Mouse (Mus musculus): ENCODE measurements around the gene Iqcd. TPM values are rescaled to one million over a fixed set of nuclear protein-coding genes. Genes with fewer than 3 reads are reported as not detected.

The Iqcd gene
- polyA plus RNA-seq, 1 experiment from 2014 or later: 0.69 TPM

DNA sequence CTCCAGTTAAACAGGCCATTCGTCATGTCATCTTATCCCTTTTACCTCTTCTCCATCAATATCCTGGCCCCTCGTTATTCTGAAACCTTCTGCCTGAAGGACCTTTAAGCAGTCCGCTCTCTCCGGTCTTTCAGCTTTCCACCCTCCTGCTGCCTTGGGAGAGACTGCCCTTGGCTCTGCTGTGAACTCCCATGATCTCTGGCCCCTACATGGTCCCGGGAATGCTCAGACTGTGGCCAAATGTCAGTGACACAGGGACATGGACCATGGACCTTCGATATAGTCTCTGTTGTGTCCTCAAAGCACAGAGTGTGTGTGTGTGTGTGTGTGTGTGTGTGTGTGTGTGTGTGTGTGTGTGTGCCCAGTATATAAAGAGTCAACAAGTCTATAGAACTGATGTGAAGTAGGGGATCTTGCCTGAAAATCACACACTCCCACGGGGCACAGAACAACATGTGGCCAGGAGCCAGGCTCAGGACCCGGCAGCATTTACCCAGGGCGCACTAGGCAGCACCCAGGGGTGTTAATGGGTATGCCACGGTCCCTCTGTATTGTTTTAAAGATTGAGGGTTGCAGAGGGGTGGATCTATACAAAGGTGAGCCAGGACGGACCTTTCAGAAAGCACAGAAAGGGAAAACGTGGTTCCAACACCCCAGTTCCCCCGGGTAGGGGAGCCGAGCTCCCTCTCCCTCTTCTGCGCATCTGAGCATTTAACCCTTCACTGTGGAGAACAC, 23.5 kb upstream of the Iqcd start:
- no peak for ATAC-seq (ENCODE audit: insufficient read depth, low FRiP score, low read depth)
- peak overlapping the region; percentile 77 for H3K27ac ChIP-seq
- WGBS: 43% methylated on average over 15 of the region's 15 CpGs
- H3K27me3 ChIP-seq (replicated peaks): no peaks in the 10 kb centered on the region
- no peaks in the 10 kb centered on the region for H3K9me3 ChIP-seq
- H3K4me2 ChIP-seq: no peak overlapping the region
- no peak overlapping the region for H3K4me3 ChIP-seq (replicated peaks)
- H3K4me1 ChIP-seq: peaks cover 79% of the 10 kb centered on the region
- no peaks in the 10 kb centered on the region for H3K36me3 ChIP-seq
- H3K9ac ChIP-seq: no peak overlapping the region

DNA sequence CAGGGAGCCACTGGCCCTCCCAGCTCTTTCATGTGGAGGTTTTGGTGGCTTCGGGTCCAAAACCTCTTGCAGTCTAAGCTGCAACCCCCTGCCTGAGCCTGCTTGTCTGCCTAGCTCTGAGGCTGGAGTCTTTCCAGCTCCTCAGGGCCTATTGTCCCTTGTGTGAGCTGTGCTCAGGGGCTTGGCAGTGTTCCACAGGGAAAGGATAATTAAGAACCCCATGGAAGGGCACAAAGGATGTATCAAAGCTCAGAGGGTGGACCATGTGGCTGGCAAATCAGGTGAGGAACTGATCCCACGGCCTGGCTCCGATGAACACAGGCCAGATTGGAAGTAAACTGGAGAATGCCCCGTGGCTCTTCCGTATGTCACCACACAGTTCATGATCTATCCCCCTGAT, 22.7 kb upstream of the Iqcd start:
- Histone ChIP-seq H3K36me3 (no peaks in the 10 kb centered on the region), H3K4me2 (no peak overlapping the region), H3K9me3 (no peaks in the 10 kb centered on the region), H3K27ac (peak overlapping the region; percentile 77), H3K9ac (no peak overlapping the region), H3K27me3 (replicated peaks) (no peaks in the 10 kb centered on the region), H3K4me3 (replicated peaks) (no peak overlapping the region), H3K4me1 (peaks cover 80% of the 10 kb centered on the region)
- WGBS: 62% methylated on average over 5 of the region's 5 CpGs
- ATAC-seq (ENCODE audit: insufficient read depth, low FRiP score, low read depth): no peak

DNA sequence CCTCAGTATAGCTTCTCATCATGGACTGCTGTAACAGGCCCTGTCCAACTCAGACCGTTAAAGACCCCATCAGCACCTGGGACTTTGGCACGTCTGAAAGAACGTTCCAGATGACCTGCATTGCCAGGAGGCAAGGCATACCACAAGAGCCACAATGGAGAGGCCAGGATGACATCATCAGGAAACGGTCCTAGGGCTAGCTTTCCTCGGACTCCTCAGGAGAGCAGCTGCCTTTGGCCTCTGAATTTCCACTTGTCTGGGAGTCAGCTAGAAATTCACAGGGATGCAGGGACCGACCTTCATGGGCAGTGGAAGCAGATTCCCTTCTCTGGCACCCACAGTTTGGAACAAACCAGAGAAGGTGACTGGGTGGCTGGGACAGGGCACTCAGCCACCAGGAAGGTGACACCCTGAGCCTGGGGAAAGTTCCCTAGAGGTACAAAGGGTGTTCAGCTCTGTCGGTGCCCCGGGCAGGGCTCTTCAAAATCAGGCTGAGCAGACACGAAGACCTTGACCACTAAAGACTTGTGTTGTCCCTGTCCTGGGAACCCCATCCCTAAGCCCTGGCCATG, 22.0 kb upstream of the Iqcd start:
- Histone ChIP-seq H3K4me3 (replicated peaks) (no peak overlapping the region), H3K36me3 (no peaks in the 10 kb centered on the region), H3K27ac (peak overlapping the region; percentile 77), H3K9ac (no peak overlapping the region), H3K4me2 (no peak overlapping the region), H3K9me3 (no peaks in the 10 kb centered on the region), H3K27me3 (replicated peaks) (no peaks in the 10 kb centered on the region), H3K4me1 (peaks cover 84% of the 10 kb centered on the region)
- 62% methylated on average over 9 of the region's 9 CpGs for WGBS
- no peak for ATAC-seq (ENCODE audit: insufficient read depth, low FRiP score, low read depth)

DNA sequence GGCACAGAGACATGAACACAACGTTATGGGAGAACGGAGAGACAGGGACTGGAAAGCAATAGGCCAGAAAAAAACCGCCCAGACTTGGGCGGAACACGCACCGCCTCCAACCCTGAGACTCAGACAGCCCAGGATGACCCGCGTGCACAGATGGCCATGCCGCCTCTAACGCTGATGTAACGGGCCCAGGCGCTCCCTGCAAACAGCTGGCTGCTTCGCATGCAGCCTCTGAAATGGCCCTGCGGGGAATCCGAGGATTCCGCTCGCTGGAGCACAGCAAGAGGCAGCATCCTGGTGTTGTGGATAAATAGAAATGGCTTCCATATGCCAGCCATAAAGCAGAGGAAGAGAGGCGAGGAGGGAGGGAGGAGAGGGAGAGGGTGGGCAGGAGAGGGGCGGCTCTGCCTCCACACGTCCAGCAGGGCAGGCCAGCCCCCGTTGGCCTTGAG, 21.5 kb upstream of the Iqcd start:
- 38% methylated on average over 21 of the region's 21 CpGs for WGBS
- peaks cover 85% of the 10 kb centered on the region for H3K4me1 ChIP-seq
- no peak overlapping the region for H3K4me3 ChIP-seq (replicated peaks)
- no peak for ATAC-seq (ENCODE audit: insufficient read depth, low FRiP score, low read depth)
- H3K4me2 ChIP-seq: no peak overlapping the region
- no peaks in the 10 kb centered on the region for H3K9me3 ChIP-seq
- no peaks in the 10 kb centered on the region for H3K36me3 ChIP-seq
- no peak overlapping the region for H3K9ac ChIP-seq
- peak overlapping the region; percentile 77 for H3K27ac ChIP-seq
- no peaks in the 10 kb centered on the region for H3K27me3 ChIP-seq (replicated peaks)

DNA sequence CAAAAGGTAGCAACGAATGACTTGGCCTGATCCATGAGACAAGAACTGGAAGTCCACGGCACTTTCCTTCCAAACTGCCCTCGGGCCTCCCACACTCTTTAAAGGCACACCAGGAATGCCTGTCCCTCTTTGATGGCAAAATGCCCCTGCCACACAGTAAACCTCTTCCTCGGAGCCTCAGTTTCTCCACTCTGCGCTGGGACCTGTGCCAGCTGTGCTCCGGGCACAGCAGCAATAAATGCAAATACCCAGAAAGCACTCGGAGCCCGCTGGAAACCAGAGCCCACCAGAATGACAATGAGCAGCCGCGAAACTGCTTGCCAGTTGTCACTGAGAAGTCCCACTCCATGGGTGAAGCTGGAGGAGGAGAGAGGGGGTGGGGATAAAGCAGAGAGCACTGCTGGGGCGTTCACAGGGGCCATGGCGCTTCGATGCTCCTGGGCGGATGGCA, 21.0 kb upstream of the Iqcd start:
- Histone ChIP-seq H3K27me3 (replicated peaks) (no peaks in the 10 kb centered on the region), H3K9ac (no peak overlapping the region), H3K4me2 (no peak overlapping the region), H3K36me3 (no peaks in the 10 kb centered on the region), H3K4me3 (replicated peaks) (no peak overlapping the region), H3K4me1 (peaks cover 85% of the 10 kb centered on the region), H3K9me3 (no peaks in the 10 kb centered on the region), H3K27ac (peak overlapping the region; percentile 77)
- WGBS: 63% methylated on average over 14 of the region's 14 CpGs
- ATAC-seq (ENCODE audit: insufficient read depth, low FRiP score, low read depth): no peak

DNA sequence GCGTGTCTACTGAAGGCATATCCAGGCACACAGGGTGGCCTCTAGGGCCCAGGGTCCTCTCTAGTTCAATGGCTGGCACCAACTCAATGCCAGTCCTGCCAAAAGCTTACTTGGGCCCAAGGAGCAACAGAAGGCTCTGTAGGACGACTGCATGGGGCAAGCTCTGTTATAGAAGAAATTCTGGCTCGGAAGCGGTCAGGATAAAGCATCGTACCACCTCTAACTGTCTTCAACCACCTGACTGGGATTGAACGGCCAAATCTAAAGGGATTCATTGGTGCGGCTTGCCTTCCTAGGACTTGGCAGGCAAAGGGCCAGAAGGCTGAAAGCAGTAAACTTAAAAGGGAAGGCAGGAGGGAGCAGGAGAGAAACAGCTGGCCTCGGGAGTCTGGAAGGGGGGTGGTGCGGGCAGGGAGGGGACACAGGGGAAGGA, 20.5 kb upstream of the Iqcd start:
- 46% methylated on average over 9 of the region's 9 CpGs for WGBS
- Histone ChIP-seq H3K4me2 (0 out of 2 replicates have a peak overlapping the region, but pooled peaks have one; percentile 2), H3K27ac (peak overlapping the region; percentile 77; the same call in 1 of the 2 replicates), H3K27me3 (replicated peaks) (no peaks in the 10 kb centered on the region), H3K9me3 (no peaks in the 10 kb centered on the region), H3K4me1 (peaks cover 80% of the 10 kb centered on the region), H3K36me3 (no peaks in the 10 kb centered on the region), H3K4me3 (replicated peaks) (no peak overlapping the region), H3K9ac (no peak overlapping the region)
- ATAC-seq (ENCODE audit: insufficient read depth, low FRiP score, low read depth): no peak

DNA sequence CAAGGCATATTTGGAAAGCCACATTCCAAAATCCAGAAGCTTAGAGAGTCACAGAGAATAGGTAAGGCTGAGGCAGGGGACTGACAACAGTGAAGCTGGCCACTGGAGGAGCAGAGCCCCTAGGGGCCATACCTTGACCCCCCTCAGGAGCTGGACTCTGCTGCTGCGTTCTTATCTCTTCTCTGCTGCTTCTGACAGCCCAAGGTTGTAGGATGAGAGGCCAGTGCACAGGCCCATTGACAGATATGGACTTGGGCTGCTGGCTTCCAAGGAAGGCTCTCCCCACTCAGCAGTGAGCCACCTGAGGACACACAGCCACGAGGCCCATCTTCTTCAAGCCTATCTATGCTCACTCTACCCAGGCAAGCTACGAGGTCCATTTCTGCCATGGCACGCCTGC, 19.9 kb upstream of the Iqcd start:
- no peak for ATAC-seq (ENCODE audit: insufficient read depth, low FRiP score, low read depth)
- H3K36me3 ChIP-seq: no peaks in the 10 kb centered on the region
- no peak overlapping the region for H3K4me2 ChIP-seq
- no peaks in the 10 kb centered on the region for H3K9me3 ChIP-seq
- H3K27ac ChIP-seq: 0 out of 2 replicates have a peak overlapping the region, but pooled peaks have one; percentile 77
- H3K9ac ChIP-seq: no peak overlapping the region
- no peak overlapping the region for H3K4me3 ChIP-seq (replicated peaks)
- H3K27me3 ChIP-seq (replicated peaks): no peaks in the 10 kb centered on the region
- peaks cover 75% of the 10 kb centered on the region for H3K4me1 ChIP-seq
- WGBS: 78% methylated on average over 4 of the region's 4 CpGs

DNA sequence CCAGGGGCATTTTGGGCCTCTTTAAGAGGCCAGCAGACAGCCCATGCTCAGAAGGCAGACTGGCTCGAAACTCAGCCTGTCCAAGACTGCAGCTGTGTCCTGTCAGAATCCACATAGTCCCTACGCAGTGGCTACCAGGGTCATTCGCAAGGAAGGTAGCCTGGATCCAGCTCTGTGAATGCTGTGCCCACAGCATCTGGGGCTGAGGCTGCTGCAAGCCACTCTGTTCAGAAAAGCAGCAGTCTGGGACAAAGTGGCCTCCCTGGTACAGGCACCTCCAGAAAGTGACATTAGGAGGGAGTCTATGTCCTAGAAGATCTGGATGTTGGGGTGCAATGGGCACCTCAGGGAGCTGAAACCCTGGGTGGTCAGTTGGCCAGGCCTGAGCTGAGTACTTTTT, 19.0 kb upstream of the Iqcd start:
- 70% methylated on average over 3 of the region's 3 CpGs for WGBS
- no peak overlapping the region for H3K4me3 ChIP-seq (replicated peaks)
- H3K4me2 ChIP-seq: no peak overlapping the region
- H3K9ac ChIP-seq: no peak overlapping the region
- no peaks in the 10 kb centered on the region for H3K27me3 ChIP-seq (replicated peaks)
- peaks cover 71% of the 10 kb centered on the region for H3K4me1 ChIP-seq
- no peaks in the 10 kb centered on the region for H3K9me3 ChIP-seq
- no peak for ATAC-seq (ENCODE audit: insufficient read depth, low FRiP score, low read depth)
- H3K27ac ChIP-seq: no peak overlapping the region
- no peaks in the 10 kb centered on the region for H3K36me3 ChIP-seq

DNA sequence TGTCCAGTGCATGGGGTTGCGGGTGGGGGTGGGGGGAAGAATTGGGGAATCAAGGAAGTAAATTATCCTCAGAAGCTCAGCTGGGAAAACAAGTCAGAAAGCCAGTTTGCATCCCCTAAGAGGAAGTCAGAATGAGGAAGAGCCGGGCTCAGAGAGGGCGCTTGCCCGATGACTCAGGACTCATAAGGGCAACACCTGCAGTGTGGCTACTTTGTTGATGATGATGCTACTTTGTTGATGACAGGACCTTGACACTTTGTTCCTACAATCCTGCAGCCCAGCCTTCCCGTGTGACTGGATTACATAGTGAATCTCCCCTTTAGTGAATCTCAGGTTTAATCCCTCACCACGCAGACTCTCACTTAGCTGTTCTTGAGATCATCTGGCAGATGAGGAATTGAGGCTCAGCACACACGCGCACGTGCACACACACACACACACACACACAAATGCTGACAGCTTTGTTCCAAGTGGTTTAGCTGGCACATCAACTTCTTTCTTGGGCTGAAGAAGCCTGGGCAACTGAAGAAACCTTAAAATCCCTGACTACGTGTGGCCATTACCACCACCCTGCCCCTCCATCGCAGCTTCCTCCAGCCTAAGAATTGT, 18.4 kb upstream of the Iqcd start:
- ATAC-seq (ENCODE audit: insufficient read depth, low FRiP score, low read depth): no peak
- no peak overlapping the region for H3K9ac ChIP-seq
- H3K36me3 ChIP-seq: no peaks in the 10 kb centered on the region
- H3K27ac ChIP-seq: peak overlapping the region; percentile 61; the same call in 1 of the 2 replicates
- 73% methylated on average over 11 of the region's 11 CpGs for WGBS
- peaks cover 65% of the 10 kb centered on the region for H3K4me1 ChIP-seq
- no peaks in the 10 kb centered on the region for H3K27me3 ChIP-seq (replicated peaks)
- no peaks in the 10 kb centered on the region for H3K9me3 ChIP-seq
- no peak overlapping the region for H3K4me3 ChIP-seq (replicated peaks)
- H3K4me2 ChIP-seq: no peak overlapping the region

DNA sequence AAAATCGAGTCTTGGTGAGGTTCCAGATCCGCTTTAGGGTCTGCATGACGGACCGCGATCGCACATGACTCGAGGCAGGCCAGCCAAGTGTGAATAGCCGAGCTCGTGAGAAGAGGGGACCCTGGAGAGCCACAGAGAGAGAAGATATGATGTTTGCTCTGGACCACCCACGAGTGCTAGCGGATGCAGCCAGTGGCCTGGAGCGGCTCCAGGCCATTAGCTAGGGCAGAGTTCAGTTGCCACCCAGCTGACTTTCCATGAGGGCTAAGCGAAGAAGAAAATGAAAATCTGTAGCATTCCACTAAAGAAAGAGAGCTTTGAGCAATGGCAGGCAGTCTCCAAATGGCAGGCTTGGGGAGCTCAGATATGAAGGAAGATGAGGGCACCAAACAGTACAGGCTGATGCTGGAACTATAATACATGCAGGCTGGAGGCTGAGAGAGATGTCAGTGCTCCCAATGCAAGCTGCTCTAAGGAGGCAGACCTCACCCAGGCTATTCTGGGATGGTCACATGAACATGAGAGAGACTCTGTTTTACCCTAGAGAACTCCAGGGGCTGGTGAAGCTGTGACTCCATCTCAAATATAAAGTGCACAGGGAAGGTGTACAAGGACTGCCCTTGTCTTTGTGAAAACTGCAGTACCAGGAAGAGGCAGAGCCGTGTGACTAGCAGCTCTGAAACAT, 17.6 kb upstream of the Iqcd start:
- Histone ChIP-seq H3K27ac (peak overlapping the region; percentile 61), H3K27me3 (replicated peaks) (no peaks in the 10 kb centered on the region), H3K36me3 (no peaks in the 10 kb centered on the region), H3K9ac (no peak overlapping the region), H3K4me3 (replicated peaks) (no peak overlapping the region), H3K9me3 (no peaks in the 10 kb centered on the region), H3K4me1 (peaks cover 57% of the 10 kb centered on the region), H3K4me2 (no peak overlapping the region)
- ATAC-seq (ENCODE audit: insufficient read depth, low FRiP score, low read depth): no peak
- 46% methylated on average over 14 of the region's 14 CpGs for WGBS

DNA sequence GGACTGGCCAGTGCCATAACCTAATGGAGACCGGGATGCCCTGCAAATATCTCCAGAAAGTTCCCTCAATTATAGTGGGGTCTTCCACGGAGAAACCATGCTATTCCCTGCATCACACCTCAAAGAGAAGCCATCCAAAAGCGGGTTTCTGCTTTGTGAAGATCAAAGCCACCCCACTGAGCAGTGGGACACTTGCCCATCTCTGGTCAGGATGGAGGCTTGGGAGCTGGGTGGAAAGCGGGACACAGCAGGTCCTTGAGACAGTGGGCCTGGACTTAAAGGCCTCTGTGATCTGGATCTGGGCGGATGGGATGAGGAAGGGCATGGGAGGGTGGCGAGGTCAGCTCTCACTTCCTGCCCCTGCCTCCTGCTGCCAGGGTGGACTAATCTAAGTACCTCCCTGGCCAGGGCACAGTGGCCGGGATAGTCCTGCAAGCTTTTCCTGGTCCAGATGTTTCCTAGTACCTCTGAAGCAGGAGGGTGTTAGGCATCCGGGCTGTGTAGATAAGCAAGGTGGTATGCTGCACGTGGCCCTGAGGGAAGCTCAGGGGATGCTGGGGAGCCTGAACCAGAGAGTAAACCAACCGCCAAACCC, 14.2 kb upstream of the Iqcd start:
- Histone ChIP-seq H3K4me1 (peaks cover 54% of the 10 kb centered on the region), H3K27me3 (replicated peaks) (no peaks in the 10 kb centered on the region), H3K27ac (no peak overlapping the region), H3K36me3 (no peaks in the 10 kb centered on the region), H3K4me2 (no peak overlapping the region), H3K4me3 (replicated peaks) (no peak overlapping the region), H3K9ac (no peak overlapping the region), H3K9me3 (no peaks in the 10 kb centered on the region)
- WGBS: 70% methylated on average over 10 of the region's 10 CpGs
- ATAC-seq (ENCODE audit: insufficient read depth, low FRiP score, low read depth): no peak
